Mouse (Mus musculus): Measurements from ENCODE around the gene Mettl1. TPM values are rescaled to one million over a fixed set of nuclear protein-coding genes. Genes with fewer than 3 reads are reported as not detected.
A peak's percentile ranks its signal among the peaks of the same experiment; 100 is the strongest.

Mettl1 gene
- 10 to 100 TPM; 10.2 to 10.9 TPM for total RNA-seq (2021)
- long read RNA-seq, experiment 1, partial matches to known transcripts: 1 of 3 reads
- long read RNA-seq, experiment 1, other reads (novel, unspliced or antisense): 2 of 3 reads
- long read RNA-seq, experiment 2, partial matches to known transcripts: 0 of 8 reads
- long read RNA-seq, experiment 2, other reads (novel, unspliced or antisense): 5 of 8 reads

GRCm38 (mm10) chr10:127041274-127041766 lies at the start of gene Mettl1, which contains the start of gene Eef1akmt3:
TSS of gene Mettl1 (plus strand) at chr10:127041414.
TSS of gene Eef1akmt3 (minus strand) at chr10:127041513.
- DNase-seq (ENCODE audit: low spot score in 2 of 2): no peak

GRCm38 (mm10) chr10:126991676-126992075 lies 49.5 kb upstream of the Mettl1 start:
- DNase-seq (ENCODE audit: low spot score in 2 of 2): no peak

GRCm38 (mm10) chr10:126993621-126994020 lies 47.6 kb upstream of the Mettl1 start:
- no peak for DNase-seq (ENCODE audit: low spot score in 2 of 2)

GRCm38 (mm10) chr10:126997340-126998113 lies 43.7 kb upstream of the Mettl1 start:
- DNase-seq (ENCODE audit: low spot score in 2 of 2): no peak

GRCm38 (mm10) chr10:127000529-127000928 lies 40.7 kb upstream of the Mettl1 start, which contains the start of gene Avil:
TSS of gene Avil (plus strand) at chr10:127000709.
- DNase-seq (ENCODE audit: low spot score in 2 of 2): no peak

GRCm38 (mm10) chr10:127001297-127001696 lies 39.9 kb upstream of the Mettl1 start:
- no peak for DNase-seq (ENCODE audit: low spot score in 2 of 2)

GRCm38 (mm10) chr10:127002056-127002455 lies 39.2 kb upstream of the Mettl1 start:
- DNase-seq (ENCODE audit: low spot score in 2 of 2): no peak

- DNase-seq (ENCODE audit: low spot score in 2 of 2): no peak
These were observed 38.4 kb upstream of the Mettl1 start for GRCm38 (mm10) chr10:127002765-127003164.

- DNase-seq (ENCODE audit: low spot score in 2 of 2): no peak
These were observed 37.9 kb upstream of the Mettl1 start for GRCm38 (mm10) chr10:127003334-127003733.

- no peak for DNase-seq (ENCODE audit: low spot score in 2 of 2)
These were observed 37.4 kb upstream of the Mettl1 start for GRCm38 (mm10) chr10:127003806-127004205.

GRCm38 (mm10) chr10:127016488-127016887 lies 24.7 kb upstream of the Mettl1 start:
- no peak for DNase-seq (ENCODE audit: low spot score in 2 of 2)

GRCm38 (mm10) chr10:127017071-127017470 lies 24.1 kb upstream of the Mettl1 start:
- no peak for DNase-seq (ENCODE audit: low spot score in 2 of 2)

- DNase-seq (ENCODE audit: low spot score in 2 of 2): no peak
These were observed 22.8 kb upstream of the Mettl1 start for GRCm38 (mm10) chr10:127018422-127018821.

- peak; percentile 87 to 94 for DNase-seq (ENCODE audit: low spot score in 2 of 2)
These were observed 10.6 kb upstream of the Mettl1 start, which contains the start of gene Tsfm for GRCm38 (mm10) chr10:127030336-127031296. TSS of gene Tsfm (minus strand) at chr10:127030840.

GRCm38 (mm10) chr10:127033301-127033741 lies 7.9 kb upstream of the Mettl1 start:
- DNase-seq (ENCODE audit: low spot score in 2 of 2): no peak

GRCm38 (mm10) chr10:127036273-127036672 lies 4.9 kb upstream of the Mettl1 start:
- no peak for DNase-seq (ENCODE audit: low spot score in 2 of 2)

GRCm38 (mm10) chr10:127037641-127038040 lies 3.6 kb upstream of the Mettl1 start:
- DNase-seq (ENCODE audit: low spot score in 2 of 2): no peak

- DNase-seq (ENCODE audit: low spot score in 2 of 2): no peak
These were observed 522 bp upstream of the Mettl1 start for GRCm38 (mm10) chr10:127040569-127041214.

- peak; percentile 91 to 93 for DNase-seq (ENCODE audit: low spot score in 2 of 2)
These were observed 642 bp downstream of the Mettl1 start for GRCm38 (mm10) chr10:127041774-127042338.

- no peak for DNase-seq (ENCODE audit: low spot score in 2 of 2)
These were observed 1.4 kb downstream of the Mettl1 start for GRCm38 (mm10) chr10:127042468-127043115.
